Mouse (Mus musculus) spleen, adult 2 months (tissue): Measurements from ENCODE around the gene Arrdc4. TPM values are rescaled to one million over a fixed set of nuclear protein-coding genes. Genes with fewer than 3 reads are reported as not detected.

ENCODE experiments used
- DNase-seq, 2 experiments: peaks; one replicate each; pipeline versions ENCODE4 v3.0.0 to v3.0.0-alpha.2; 2012 to 2021; ENCODE audit warnings: low spot score in 2 of 2, low read depth in 1 of 2
- H3K27ac ChIP-seq: fragments of 200-500 bp; 2 replicates; pipeline ENCODE4 v1.5.1; 2012; ENCODE audit warnings: low read length, inconsistent platforms; ENCODE audit not compliant: insufficient read depth
- H3K27me3 ChIP-seq: fragments of 200-500 bp; 2 replicates; pipeline ENCODE4 v1.6.1; 2012; ENCODE audit warnings: mild to moderate bottlenecking, moderate library complexity, low read length, inconsistent platforms; ENCODE audit not compliant: control insufficient read depth, insufficient read depth
- H3K36me3 ChIP-seq: fragments of 200-500 bp; 2 replicates; pipeline ENCODE4 v1.6.1; 2012; ENCODE audit warnings: mild to moderate bottlenecking, low read length, inconsistent platforms; ENCODE audit not compliant: control insufficient read depth, insufficient read depth
- H3K4me1 ChIP-seq: fragments of 200-500 bp; 2 replicates; pipeline ENCODE4 v1.6.1; 2011; ENCODE audit warnings: inconsistent platforms; ENCODE audit not compliant: control insufficient read depth, insufficient read depth, insufficient read length
- H3K4me3 ChIP-seq: fragments of 200-500 bp; 2 replicates; pipeline ENCODE4 v1.5.1; 2011; ENCODE audit warnings: mild to moderate bottlenecking, inconsistent platforms; ENCODE audit not compliant: insufficient read depth, insufficient read length; ENCODE audit errors: extremely low read depth
- CTCF ChIP-seq: fragments of 200-500 bp; IDR thresholded peaks from 2 replicates; pipeline ENCODE4 v1.5.1; 2011; ENCODE audit warnings: mild to moderate bottlenecking, inconsistent platforms; ENCODE audit not compliant: insufficient read depth, insufficient read length, insufficient replicate concordance; ENCODE audit errors: extremely low read depth
- POLR2A ChIP-seq: fragments of 200-500 bp; IDR thresholded peaks from 2 replicates; pipeline ENCODE4 v1.6.1; 2011; ENCODE audit warnings: low read depth, low read length, inconsistent platforms
- WGBS: fragments of 180-500 bp; shearing (Covaris S2); methylation state at CpG from one replicate; pipeline ENCODE4 v1.1.7; 2018; 5-methylcytosine and 5-hydroxymethylcytosine counted together
- polyA plus RNA-seq: library from polyadenylated mRNA; depleted of rRNA; stranded (reverse); fragments of >200 nt; gene quantifications from 2 replicates; pipeline ENCODE4 v1.2.3, GENCODE M21; 2012

The Arrdc4 gene
- polyA plus RNA-seq, 1 experiment = 4.3 TPM

DNA sequence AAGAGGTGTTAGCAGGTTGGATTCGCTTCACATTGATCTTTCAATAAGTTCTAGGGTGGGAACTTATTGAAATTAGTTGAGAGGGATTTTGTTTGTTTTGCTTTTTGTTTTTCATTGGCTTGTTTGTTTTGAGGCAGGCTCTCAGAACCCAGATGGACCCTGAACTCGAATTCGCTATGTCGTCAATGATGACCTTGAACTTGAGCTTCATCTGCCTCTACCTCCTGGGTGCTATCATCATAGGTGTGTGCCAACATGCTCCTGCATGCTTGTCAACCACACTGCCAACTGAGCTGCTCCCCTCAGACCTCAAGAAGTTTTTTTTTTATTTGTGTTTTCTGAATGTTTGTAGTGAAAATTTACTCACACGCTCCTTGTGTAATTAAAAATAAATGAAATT lies 52.6 kb downstream of the Arrdc4 start:
- Histone ChIP-seq H3K4me1 (no peaks in the 10 kb centered on the region), H3K27me3 (no peaks in the 10 kb centered on the region), H3K4me3 (no peak overlapping the region), H3K27ac (no peak overlapping the region), H3K36me3 (no peaks in the 10 kb centered on the region)
- no peak for TF ChIP-seq CTCF
- no peak for TF ChIP-seq POLR2A
- no peak for DNase-seq
- WGBS = 91% methylated on average over 5 of the region's 5 CpGs

DNA sequence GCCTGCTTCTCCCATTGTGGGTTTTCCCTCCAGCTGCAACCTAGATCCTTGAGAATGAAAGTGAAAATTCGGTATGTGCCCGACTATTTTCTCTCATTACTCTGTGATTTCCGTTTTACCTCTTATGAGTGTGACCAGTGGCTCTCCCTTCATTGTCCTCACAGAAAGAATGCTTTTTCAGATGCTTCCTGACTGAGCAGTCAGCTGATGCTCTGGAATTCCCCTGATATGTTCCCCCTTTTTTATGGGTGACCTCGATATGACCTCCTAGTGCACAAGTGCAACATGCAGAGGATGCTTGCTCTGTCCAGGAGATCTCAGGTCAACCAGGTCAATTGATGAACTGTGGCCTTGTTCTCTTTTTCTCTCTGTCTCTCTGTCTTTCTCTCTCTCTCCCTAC lies 56.3 kb downstream of the Arrdc4 start:
- Histone ChIP-seq H3K4me3 (no peak overlapping the region), H3K27ac (no peak overlapping the region), H3K27me3 (no peaks in the 10 kb centered on the region), H3K4me1 (no peaks in the 10 kb centered on the region), H3K36me3 (no peaks in the 10 kb centered on the region)
- 17% methylated on average over 4 of the region's 4 CpGs for WGBS
- DNase-seq = no peak
- no peak for TF ChIP-seq CTCF
- TF ChIP-seq POLR2A = no peak

DNA sequence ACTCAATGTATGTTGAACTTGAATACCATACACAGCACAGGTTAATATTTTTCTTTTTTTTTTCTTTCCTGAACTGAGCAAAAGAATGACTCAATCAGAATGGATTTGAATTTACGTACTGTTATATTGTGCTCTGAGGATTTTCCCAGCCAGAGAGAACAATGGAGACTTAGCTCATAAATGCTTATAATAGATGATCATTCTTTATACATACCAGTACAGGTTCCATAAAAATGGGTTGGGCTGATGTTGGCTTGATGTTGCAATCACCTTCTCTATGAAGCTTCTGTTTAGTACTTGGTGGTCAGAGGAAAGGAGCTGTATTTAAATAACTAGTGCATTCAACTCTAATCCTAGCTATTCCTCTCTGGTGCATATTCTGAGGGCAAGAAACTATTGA lies 57.6 kb downstream of the Arrdc4 start:
- Histone ChIP-seq H3K4me3 (no peak overlapping the region), H3K27ac (no peak overlapping the region), H3K4me1 (no peaks in the 10 kb centered on the region), H3K36me3 (no peaks in the 10 kb centered on the region), H3K27me3 (no peaks in the 10 kb centered on the region)
- 91% methylated on average over 1 of the region's 1 CpGs for WGBS
- no peak for DNase-seq
- TF ChIP-seq POLR2A (no peak), CTCF (no peak)

DNA sequence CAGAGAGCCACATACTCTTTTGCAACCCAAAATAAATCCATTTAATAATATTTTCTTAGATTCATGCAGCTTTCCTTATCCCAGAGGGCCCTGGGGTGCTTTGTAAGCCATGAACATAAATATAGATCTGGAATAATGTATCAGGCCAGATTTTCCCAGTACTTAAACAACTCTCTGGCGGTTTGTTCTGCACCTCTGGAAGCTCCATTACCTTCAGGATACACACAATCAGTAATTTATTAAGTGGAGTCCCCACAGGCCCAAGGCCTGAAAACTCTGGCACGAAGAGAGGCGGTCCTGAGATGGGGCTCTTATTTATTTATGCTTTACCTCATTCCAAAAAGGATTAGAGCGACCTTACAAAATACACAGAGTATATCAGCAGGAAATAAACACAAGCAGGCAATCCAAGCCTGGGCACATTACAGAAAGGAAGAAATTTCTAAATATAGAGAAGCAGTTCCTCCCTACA lies 61.9 kb downstream of the Arrdc4 start:
- Histone ChIP-seq H3K36me3 (no peaks in the 10 kb centered on the region), H3K27ac (no peak overlapping the region), H3K4me3 (no peak overlapping the region), H3K27me3 (no peaks in the 10 kb centered on the region), H3K4me1 (no peaks in the 10 kb centered on the region)
- no peak for DNase-seq
- WGBS = 84% methylated on average over 4 of the region's 4 CpGs
- TF ChIP-seq CTCF (no peak), POLR2A (no peak)
